Mouse (Mus musculus) kidney, embryonic 15.5 days (tissue): Measurements from ENCODE around the gene Fezf1. TPM values are rescaled to one million over a fixed set of nuclear protein-coding genes. Genes with fewer than 3 reads are reported as not detected.

Experiments used
- ATAC-seq: fragments of 200-750 bp; cut with Nextera tagmentation; replicated peaks from 2 replicates; pipeline ENCODE4 v1.8.0; 2017; ENCODE audit warnings: moderate TSS enrichment; ENCODE audit not compliant: low FRiP score
- H3K27ac ChIP-seq: fragments of 300-500 bp; sonication (generic); 2 replicates; pipeline ENCODE4 v1.5.1; 2015; ENCODE audit warnings: mild to moderate bottlenecking, inconsistent platforms
- H3K27me3 ChIP-seq: fragments of 300-500 bp; sonication (generic); 2 replicates; pipeline ENCODE4 v1.6.1; 2015; ENCODE audit warnings: inconsistent platforms
- H3K36me3 ChIP-seq: fragments of 300-500 bp; sonication (generic); 2 replicates; pipeline ENCODE4 v1.6.1; 2015; ENCODE audit warnings: inconsistent platforms
- H3K4me1 ChIP-seq: fragments of 300-500 bp; sonication (generic); 2 replicates; pipeline ENCODE4 v1.6.1; 2015; ENCODE audit warnings: inconsistent platforms
- H3K4me2 ChIP-seq: fragments of 300-500 bp; sonication (generic); 2 replicates; pipeline ENCODE4 v1.6.1; 2015; ENCODE audit warnings: moderate library complexity, mild to moderate bottlenecking, inconsistent platforms
- H3K4me3 ChIP-seq: fragments of 300-500 bp; sonication (generic); replicated peaks from 2 replicates; pipeline ENCODE4 v1.5.1; 2015; ENCODE audit warnings: mild to moderate bottlenecking, inconsistent platforms
- H3K9ac ChIP-seq: fragments of 300-500 bp; sonication (generic); 2 replicates; pipeline ENCODE4 v1.6.1; 2015; ENCODE audit warnings: mild to moderate bottlenecking, inconsistent platforms
- H3K9me3 ChIP-seq: fragments of 300-500 bp; sonication (generic); replicated peaks from 2 replicates; pipeline ENCODE4 v1.6.1; 2016; ENCODE audit warnings: inconsistent platforms
- WGBS: fragments of 180-500 bp; shearing (Covaris S2); methylation state at CpG from one replicate; pipeline ENCODE4 v1.1.7; 2015; ENCODE audit warnings: mixed read lengths; 5-methylcytosine and 5-hydroxymethylcytosine counted together
- polyA plus RNA-seq: library from polyadenylated mRNA; unstranded; fragments of >200 nt; fragmentation: Nextera tagmentation; extraction: Ambion mirVana; gene quantifications from 2 replicates; pipeline ENCODE4 v1.2.1, GENCODE M21; 2015

The Fezf1 gene
- polyA plus RNA-seq, 1 experiment from 2014 or later = not detected

DNA sequence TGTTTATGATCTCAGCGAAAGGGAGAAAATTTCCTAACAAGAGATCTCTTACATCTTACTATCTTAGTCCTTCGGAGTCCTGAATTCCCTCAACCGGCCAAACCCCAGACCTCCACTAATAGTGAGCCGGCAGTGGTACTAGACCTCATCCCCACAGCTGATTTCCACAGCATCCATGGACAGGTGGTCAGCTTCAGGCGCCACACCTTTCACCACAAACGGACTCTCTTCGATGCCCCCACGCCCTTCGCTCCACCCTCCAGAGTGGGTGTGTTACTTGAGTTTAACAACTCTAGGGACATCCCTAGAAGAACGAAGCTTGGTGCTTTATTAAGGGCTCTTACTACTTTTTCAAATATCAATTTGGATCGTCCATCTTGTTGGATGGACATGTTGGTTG, 6.5 kb upstream of the Fezf1 start:
- Histone ChIP-seq H3K9ac (no peak overlapping the region), H3K4me1 (peaks cover 10% of the 10 kb centered on the region; the same call in 1 of the 2 replicates), H3K36me3 (no peaks in the 10 kb centered on the region), H3K4me3 (no peak overlapping the region), H3K4me2 (no peak overlapping the region), H3K27ac (no peak overlapping the region), H3K27me3 (peaks cover 92% of the 10 kb centered on the region), H3K9me3 (no peaks in the 10 kb centered on the region)
- ATAC-seq = no peak
- WGBS = 2% methylated on average over 11 of the region's 11 CpGs

DNA sequence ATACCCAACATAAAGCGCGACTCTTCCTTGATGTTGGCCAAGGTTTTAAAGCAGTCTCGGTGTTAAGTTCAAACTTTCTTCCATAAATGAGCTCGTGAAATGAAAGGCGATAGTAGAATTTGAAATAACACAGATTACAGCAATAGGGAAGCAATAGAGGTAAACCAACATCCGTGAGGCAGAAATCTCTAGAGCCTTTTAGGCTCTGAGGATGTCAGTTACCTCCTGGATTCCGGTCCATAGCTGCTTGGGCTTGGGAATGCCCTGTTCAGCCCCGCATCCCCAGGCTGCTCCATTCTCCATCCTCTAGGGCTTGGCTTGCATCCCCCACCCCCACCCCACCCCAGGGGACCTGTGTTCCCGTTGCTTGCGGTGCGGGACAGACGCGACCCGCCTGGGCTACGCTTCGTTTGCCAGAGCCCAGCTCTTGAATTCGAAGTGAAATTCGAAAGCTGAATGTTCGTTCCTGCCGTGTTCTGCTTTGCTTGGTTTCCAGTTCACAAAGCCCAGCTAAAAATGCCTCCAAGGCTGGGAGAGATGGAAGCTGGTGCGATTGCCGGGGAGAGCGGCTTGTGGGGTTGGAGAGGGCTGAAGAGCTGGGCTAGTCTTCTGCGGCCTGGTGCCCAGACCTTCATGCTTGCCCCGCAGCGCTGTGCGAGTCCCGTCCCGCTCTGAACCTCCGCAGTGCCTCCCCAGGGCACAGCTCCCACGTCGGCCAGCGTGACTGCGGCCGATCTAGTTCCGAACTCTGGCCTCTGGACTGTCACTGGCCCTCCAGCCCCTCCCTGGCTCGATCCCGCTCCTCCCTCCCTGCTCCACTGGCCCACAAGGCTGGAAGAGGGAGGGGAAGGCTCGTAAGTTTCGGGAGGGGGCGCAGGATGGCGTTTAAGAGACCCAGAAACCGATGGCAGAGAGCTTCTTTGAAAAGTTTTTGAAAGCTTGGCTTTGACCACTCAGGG, 5.5 kb upstream of the Fezf1 start:
- no peak overlapping the region for H3K9ac ChIP-seq
- 0 out of 2 replicates have a peak overlapping the region, but pooled peaks have one; percentile 5 for H3K4me3 ChIP-seq
- no peaks in the 10 kb centered on the region for H3K36me3 ChIP-seq
- peaks cover 20% of the 10 kb centered on the region for H3K4me1 ChIP-seq
- ATAC-seq = no peak; the same call in 1 of the 2 replicates
- no peaks in the 10 kb centered on the region for H3K9me3 ChIP-seq
- WGBS = under 1% methylated on average over 43 of the region's 43 CpGs
- no peak overlapping the region for H3K27ac ChIP-seq
- H3K27me3 ChIP-seq = peaks cover 92% of the 10 kb centered on the region
- no peak overlapping the region for H3K4me2 ChIP-seq

DNA sequence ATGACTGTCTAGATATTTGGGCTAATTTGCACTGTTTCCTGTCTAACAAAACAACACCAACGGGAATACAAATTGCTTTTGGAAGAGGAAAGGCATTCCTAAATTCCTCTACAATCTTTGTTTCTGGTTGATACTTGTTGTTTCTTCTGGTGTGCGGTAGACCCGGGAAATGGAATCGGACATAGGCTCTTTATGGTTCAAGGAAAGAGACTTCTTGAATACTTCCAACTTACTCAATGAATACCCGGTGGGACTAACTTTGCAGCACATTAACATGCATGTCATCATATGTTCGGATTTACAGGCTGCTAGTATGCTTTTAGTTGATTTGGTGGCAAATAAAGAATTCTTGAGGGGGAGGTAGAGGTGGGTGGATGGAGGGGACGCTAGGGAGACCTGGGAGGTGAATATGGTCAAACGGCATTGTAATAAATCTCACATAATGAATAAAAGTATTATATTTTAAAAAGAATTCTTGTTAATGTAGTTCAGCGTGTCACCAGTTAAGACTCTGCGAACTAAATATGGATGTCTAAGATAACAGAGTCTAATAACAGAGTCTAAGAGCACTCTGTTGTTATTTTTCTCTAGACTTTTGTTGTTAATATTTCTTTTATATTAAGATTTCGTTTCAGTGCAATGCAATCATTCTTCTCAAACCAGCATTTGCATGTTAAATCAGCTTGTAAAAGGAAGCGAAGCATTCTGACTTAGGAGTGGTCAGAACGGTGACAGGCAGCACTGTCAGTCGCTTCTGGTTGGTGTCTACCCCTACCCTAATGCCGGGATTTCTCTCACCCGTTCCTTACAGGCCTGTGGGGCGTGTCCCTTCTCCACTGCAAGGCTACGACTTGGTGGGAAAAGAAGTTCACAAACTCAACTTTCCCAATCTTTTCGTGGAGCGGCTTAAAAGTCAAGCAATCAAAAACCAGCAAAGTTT, 4.3 kb upstream of the Fezf1 start:
- H3K9ac ChIP-seq = no peak overlapping the region
- no peaks in the 10 kb centered on the region for H3K9me3 ChIP-seq
- H3K27me3 ChIP-seq = peaks cover 92% of the 10 kb centered on the region
- no peak for ATAC-seq
- H3K27ac ChIP-seq = no peak overlapping the region
- no peaks in the 10 kb centered on the region for H3K36me3 ChIP-seq
- H3K4me3 ChIP-seq = no peak overlapping the region
- 1% methylated on average over 20 of the region's 20 CpGs for WGBS
- H3K4me1 ChIP-seq = peaks cover 31% of the 10 kb centered on the region
- no peak overlapping the region for H3K4me2 ChIP-seq

DNA sequence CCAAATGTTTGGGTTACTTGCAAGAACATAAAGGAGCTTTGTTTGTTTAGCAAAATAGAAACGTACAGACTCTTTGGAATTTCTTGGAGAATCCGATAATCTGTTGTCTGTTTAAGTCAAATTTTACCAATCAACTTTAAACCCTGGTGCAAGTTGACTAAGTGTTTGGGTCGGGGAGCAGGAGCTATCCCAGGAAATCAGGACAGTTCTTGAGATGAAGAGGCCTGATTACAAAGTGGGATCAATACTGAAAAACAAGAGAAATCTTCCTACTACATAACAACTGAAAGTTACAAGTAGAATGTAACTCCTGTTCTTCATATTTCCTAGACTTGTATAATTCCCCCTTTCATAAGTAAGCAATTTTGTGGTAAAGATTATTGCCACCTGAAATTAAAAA, 3.3 kb upstream of the Fezf1 start:
- H3K4me2 ChIP-seq = no peak overlapping the region
- no peaks in the 10 kb centered on the region for H3K36me3 ChIP-seq
- H3K9me3 ChIP-seq = no peaks in the 10 kb centered on the region
- ATAC-seq = no peak
- no peak overlapping the region for H3K9ac ChIP-seq
- WGBS = 2% methylated on average over 3 of the region's 3 CpGs
- H3K27me3 ChIP-seq = peaks cover 92% of the 10 kb centered on the region
- no peak overlapping the region for H3K4me3 ChIP-seq
- peaks cover 35% of the 10 kb centered on the region for H3K4me1 ChIP-seq
- no peak overlapping the region for H3K27ac ChIP-seq

DNA sequence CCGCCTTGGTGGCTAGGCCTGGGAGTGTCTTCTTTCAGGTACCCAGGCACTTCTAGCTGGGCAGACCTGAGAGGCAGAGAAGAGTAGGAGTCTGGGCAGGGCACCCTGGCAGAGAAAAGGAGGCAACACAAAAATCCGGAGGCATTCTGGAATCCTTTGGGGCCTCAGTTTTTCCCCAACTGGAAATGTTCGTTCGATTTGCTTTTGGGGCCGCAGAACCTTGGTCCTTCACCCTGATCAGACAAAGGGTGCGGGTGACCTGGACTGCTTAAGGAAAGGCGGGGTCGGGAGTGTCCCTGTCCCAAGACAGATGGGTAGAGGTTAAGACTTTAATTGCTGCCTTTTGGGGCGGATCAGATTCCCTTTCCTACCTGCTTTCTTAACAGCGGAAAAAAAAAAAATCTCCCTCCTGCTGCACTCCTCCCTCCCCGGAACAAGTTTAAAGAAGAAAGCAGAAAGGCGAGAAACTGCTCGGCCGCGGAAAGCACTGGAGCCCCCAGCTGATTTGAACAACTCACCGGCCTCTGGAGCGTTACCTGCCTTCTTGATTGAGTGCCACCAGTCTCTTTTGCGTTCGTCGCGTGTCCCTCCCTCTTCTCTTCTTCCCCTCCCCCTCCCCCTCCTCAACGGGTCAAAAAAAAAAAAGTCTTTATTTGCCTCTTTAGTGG, 2.3 kb upstream of the Fezf1 start:
- H3K4me3 ChIP-seq = no peak overlapping the region
- no peaks in the 10 kb centered on the region for H3K9me3 ChIP-seq
- peaks cover 35% of the 10 kb centered on the region for H3K4me1 ChIP-seq
- ATAC-seq = no peak
- no peak overlapping the region for H3K4me2 ChIP-seq
- no peaks in the 10 kb centered on the region for H3K36me3 ChIP-seq
- peaks cover 92% of the 10 kb centered on the region for H3K27me3 ChIP-seq
- H3K9ac ChIP-seq = no peak overlapping the region
- no peak overlapping the region for H3K27ac ChIP-seq
- 2% methylated on average over 22 of the region's 22 CpGs for WGBS

DNA sequence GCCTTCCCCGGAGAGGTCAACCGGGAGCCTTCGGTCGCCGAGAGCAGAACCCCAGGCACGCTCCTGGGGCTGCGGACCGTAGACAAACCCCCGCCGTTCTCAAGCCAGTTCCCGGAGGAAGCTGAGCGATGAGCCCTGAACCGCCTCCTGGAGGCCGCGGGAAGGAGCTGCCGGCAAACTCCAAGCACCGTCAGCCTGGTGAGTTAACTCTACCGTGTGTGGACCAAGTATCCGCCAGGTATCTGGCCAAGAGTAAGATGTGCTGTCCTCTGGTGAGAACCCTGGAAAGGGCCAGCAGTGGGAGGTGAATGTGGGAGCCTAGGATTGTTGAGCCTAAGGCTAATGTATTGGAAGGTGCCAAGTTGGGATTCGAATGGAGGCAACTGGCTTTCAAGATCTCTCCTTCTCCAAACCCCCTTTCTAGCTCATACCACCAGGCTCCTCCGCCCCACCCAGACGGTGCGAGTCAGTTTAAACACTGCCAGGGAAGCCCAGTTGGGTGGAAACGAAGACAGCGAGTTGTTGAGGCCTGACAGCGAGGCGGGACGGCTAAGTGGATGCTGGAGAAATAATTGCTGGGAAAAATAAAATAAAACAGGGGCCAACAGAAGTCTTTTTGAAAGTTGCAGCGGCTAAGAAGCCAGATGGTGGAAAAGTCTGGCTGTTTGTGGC, 1.6 kb upstream of the Fezf1 start:
- peak; percentile 68 for ATAC-seq

DNA sequence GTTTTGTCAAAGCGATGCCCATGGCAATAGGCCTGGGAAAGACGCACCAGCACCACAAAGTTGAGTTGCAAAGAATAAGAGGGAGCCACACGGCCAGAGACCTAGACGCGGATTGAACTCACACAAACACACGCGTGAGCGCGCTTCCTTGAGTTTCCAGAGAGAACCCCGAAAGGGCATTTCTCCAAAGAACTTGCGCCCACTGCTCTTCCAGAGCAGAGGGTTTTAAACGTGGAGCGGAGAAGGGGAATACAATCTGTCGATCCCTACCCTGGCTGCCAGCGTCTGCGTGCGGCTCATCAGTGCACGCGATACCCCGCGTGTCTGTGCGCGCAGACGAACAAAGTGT, 865 bp upstream of the Fezf1 start:
- H3K27ac ChIP-seq = no peak overlapping the region
- whole genome bisulfite sequencing = under 1% methylated on average over 24 of the region's 24 CpGs
- peak overlapping the region; percentile 66 for H3K4me2 ChIP-seq
- H3K27me3 ChIP-seq = peaks cover 92% of the 10 kb centered on the region
- H3K36me3 ChIP-seq = no peaks in the 10 kb centered on the region
- peaks cover 34% of the 10 kb centered on the region for H3K4me1 ChIP-seq
- no peaks in the 10 kb centered on the region for H3K9me3 ChIP-seq
- H3K4me3 ChIP-seq = peak overlapping the region; percentile 39
- no peak; the same call in 1 of the 2 replicates for ATAC-seq
- H3K9ac ChIP-seq = no peak overlapping the region

More for the DNA sequence above, 1.6 kb upstream of the Fezf1 start:
- Histone ChIP-seq H3K36me3 (no peaks in the 10 kb centered on the region), H3K27me3 (peaks cover 92% of the 10 kb centered on the region), H3K9ac (no peak overlapping the region), H3K4me2 (peak overlapping the region; percentile 66), H3K4me1 (peaks cover 35% of the 10 kb centered on the region), H3K4me3 (peak overlapping the region; percentile 39), H3K9me3 (no peaks in the 10 kb centered on the region), H3K27ac (no peak overlapping the region)
- WGBS = 1% methylated on average over 29 of the region's 29 CpGs

DNA sequence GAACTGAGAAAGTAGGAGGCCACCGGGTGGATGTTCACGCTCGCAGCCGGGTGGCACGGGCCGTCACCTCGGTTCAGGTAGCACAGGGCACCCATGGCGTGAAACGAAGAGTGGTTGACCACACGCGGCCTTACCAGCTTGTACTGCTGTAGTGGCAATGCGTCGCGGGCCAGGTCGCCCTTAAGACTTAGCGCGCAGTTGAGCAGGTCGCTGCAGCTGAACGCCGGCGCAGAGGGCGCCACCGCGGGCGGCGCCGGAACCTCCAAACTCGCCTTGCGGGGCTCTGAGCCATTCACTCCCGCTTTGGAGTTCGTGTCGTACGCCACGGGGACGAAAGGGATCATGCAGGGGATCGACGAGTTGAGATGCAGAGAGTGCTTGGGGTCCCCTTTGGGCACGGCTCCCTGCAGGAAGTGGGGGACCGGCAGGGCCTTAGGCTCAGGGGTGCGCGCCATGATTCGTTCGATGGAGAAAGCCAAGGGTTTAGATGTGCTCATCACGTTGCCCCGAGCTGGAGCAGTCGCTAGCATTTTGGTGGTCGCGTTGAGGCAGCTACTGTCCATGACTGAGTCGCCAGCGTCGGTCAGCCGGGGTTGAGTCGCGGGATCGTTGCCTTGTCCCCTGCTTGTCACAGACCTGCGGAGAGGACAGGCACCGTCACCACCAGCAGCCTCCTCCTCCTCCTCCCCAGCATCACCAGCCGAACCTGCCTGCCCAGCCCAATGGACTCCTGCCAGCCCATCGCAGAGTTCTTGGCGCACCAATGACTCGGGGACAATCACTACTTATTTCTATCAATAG, 450 bp downstream of the Fezf1 start:
- H3K4me1 ChIP-seq = peaks cover 28% of the 10 kb centered on the region
- peaks cover 92% of the 10 kb centered on the region for H3K27me3 ChIP-seq
- H3K9me3 ChIP-seq = no peaks in the 10 kb centered on the region
- H3K27ac ChIP-seq = no peak overlapping the region
- no peaks in the 10 kb centered on the region for H3K36me3 ChIP-seq
- H3K4me2 ChIP-seq = peak overlapping the region; percentile 44
- H3K4me3 ChIP-seq = peak overlapping the region; percentile 20
- ATAC-seq = peak; percentile 37; the same call in 1 of the 2 replicates
- under 1% methylated on average over 60 of the region's 61 CpGs for WGBS
- no peak overlapping the region for H3K9ac ChIP-seq

DNA sequence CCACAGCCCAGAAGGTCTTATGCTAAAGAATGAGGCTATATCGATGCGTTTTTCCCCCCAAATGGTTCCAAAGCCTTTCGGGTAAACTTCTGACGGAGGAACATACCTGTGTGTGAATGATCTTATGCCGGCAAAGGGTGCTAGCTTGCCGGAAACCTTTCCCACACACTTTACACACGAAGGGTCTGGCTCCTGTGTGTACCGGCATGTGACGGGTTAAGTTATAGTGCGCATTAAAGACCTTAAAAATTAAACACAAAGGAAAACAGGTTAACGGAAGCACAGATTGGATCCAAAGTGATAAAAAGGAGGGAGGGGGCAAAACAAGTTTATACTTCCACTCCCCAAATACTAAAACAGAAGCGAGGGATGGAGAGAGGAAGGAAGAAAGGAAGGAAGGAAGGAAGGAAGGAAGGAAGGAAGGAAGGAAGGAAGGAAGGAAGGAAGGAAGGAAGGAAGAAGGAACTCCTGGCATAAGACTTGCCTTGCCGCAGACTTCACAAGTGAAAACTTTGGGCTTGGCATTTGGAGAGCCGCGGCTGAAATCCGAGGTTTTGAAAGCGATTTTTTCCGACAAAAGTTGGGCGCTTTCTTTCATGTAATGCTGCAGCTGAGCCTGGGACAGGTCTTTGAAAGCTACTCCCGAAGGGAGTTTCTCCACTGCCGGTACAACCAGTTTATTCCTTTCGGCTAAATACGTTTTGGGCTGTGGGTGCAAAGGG, 1.2 kb downstream of the Fezf1 start:
- peak overlapping the region; percentile 44 for H3K4me2 ChIP-seq
- peaks cover 92% of the 10 kb centered on the region for H3K27me3 ChIP-seq
- H3K4me1 ChIP-seq = peaks cover 28% of the 10 kb centered on the region
- H3K9me3 ChIP-seq = no peaks in the 10 kb centered on the region
- no peak overlapping the region for H3K27ac ChIP-seq
- H3K9ac ChIP-seq = no peak overlapping the region
- peak overlapping the region; percentile 20 for H3K4me3 ChIP-seq
- under 1% methylated on average over 23 of the region's 23 CpGs for WGBS
- H3K36me3 ChIP-seq = no peaks in the 10 kb centered on the region
- no peak for ATAC-seq

DNA sequence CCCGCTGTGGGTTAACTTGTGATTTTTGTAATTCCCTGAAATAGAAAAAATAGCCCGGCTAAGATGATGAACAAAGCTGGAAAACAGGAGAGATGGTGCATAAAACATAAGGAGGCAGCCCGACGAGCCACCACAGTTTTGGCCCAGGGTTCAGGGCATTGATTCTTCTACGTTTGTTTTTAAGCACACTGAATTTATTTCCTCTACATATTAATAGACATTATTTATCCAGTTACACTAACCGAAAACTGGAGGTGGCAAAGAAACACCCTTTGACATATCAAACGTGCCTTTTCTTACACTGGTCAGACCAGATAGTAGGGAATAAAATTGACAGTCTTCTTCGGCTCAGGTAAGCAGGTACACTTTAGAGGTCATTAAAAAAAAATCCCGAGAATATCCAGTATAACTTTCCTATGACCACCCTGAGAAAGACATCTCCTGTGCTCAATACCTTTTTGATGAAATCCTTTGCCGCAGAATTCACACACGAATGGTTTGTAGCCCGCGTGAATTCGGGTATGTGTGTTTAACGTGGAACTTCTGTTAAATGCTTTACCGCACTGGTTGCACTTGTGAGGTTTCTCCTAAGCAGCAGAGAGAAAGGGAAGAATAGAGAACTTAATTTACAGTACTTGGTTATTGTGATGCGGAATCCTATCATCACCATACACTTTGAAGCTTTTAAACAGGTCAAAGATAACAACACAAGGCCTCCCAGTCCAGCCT, 1.9 kb downstream of the Fezf1 start:
- no peaks in the 10 kb centered on the region for H3K9me3 ChIP-seq
- H3K27me3 ChIP-seq = peaks cover 95% of the 10 kb centered on the region
- WGBS = 3% methylated on average over 17 of the region's 17 CpGs
- H3K4me3 ChIP-seq = no peak overlapping the region
- H3K4me1 ChIP-seq = peaks cover 28% of the 10 kb centered on the region
- H3K9ac ChIP-seq = no peak overlapping the region
- H3K27ac ChIP-seq = no peak overlapping the region
- no peaks in the 10 kb centered on the region for H3K36me3 ChIP-seq
- ATAC-seq = no peak
- H3K4me2 ChIP-seq = no peak overlapping the region
